Mouse (Mus musculus): ENCODE results near the gene Lyrm4.

GRCm38 (mm10) chr13:36120606-36121005 lies 3.3 kb upstream of the Lyrm4 start:
- TF ChIP-seq CTCF (IDR thresholded peaks at IDR 0.05; ENCODE audit: low read depth, low read length) (no peak), POLR2A (IDR thresholded peaks at IDR 0.05; ENCODE audit: extremely low read depth, insufficient read depth, low read length) (no peak)
